Mouse (Mus musculus): ENCODE results near the gene Zmiz1.

Zmiz1 gene

GRCm38 (mm10) chr14:25456666-25457433 is 2.1 kb upstream of the Zmiz1 start:
- DNase-seq: peak; percentile 43

- peak; percentile 95 for DNase-seq
Measured at GRCm38 (mm10) chr14:25457434-25457957, 1.5 kb upstream of the Zmiz1 start.

- DNase-seq: peak; percentile 62
Measured at GRCm38 (mm10) chr14:25458111-25459015, 622 bp upstream of the Zmiz1 start.

GRCm38 (mm10) chr14:25459394-25459997 is 511 bp downstream of the Zmiz1 start:
- DNase-seq: peak; percentile 85

GRCm38 (mm10) chr14:25459998-25460800 is 1.2 kb downstream of the Zmiz1 start:
- peak; percentile 75 for DNase-seq

- DNase-seq: peak; percentile 59
Measured at GRCm38 (mm10) chr14:25460801-25461675, 2.1 kb downstream of the Zmiz1 start.

- peak; percentile 47 for DNase-seq
Measured at GRCm38 (mm10) chr14:25461676-25462385, 2.8 kb downstream of the Zmiz1 start.

GRCm38 (mm10) chr14:25462975-25463374 is 4.0 kb downstream of the Zmiz1 start:
- no peak for DNase-seq

- no peak for DNase-seq
Measured at GRCm38 (mm10) chr14:25463919-25464318, 4.9 kb downstream of the Zmiz1 start.

- no peak for DNase-seq
Measured at GRCm38 (mm10) chr14:25464611-25465307, 5.8 kb downstream of the Zmiz1 start.

GRCm38 (mm10) chr14:25466361-25466760 is 7.4 kb downstream of the Zmiz1 start:
- no peak for DNase-seq

- no peak for DNase-seq
Measured at GRCm38 (mm10) chr14:25467911-25468668, 9.1 kb downstream of the Zmiz1 start.

- DNase-seq: no peak
Measured at GRCm38 (mm10) chr14:25468891-25469529, 10.0 kb downstream of the Zmiz1 start.

GRCm38 (mm10) chr14:25470224-25470805 is 11.3 kb downstream of the Zmiz1 start:
- DNase-seq: no peak

GRCm38 (mm10) chr14:25471035-25471434 is 12.1 kb downstream of the Zmiz1 start:
- no peak for DNase-seq

GRCm38 (mm10) chr14:25472096-25472861 is 13.3 kb downstream of the Zmiz1 start:
- DNase-seq: no peak

GRCm38 (mm10) chr14:25472981-25473649 is 14.1 kb downstream of the Zmiz1 start:
- peak; percentile 77 for DNase-seq
